Mouse (Mus musculus) E14TG2a.4 (cell line): ENCODE measurements around the gene Pnp2.

ENCODE experiments used
- CTCF ChIP-seq: conservative IDR thresholded peaks from 2 replicates; pipeline ENCODE4 v1.5.1; 2014; ENCODE audit warnings: low read length
- NANOG ChIP-seq: IDR thresholded peaks from 2 replicates; pipeline ENCODE4 v1.6.1; 2014; ENCODE audit warnings: borderline replicate concordance, low read length, mixed read lengths

GRCm38 (mm10) chr14:51007152-51007801, 51.5 kb downstream of the Pnp2 start, which contains the start of gene Rnase10:
- TF ChIP-seq CTCF (no peak), NANOG (no peak)
